Mouse (Mus musculus) cerebellum, postnatal 36 days (tissue): ENCODE data around the gene Ntf5.

Source experiments
- DNase-seq, 2 experiments: peaks; one replicate each; pipeline ENCODE4 v3.0.0; 2021 to 2022; ENCODE audit warnings: mixed read lengths in 2 of 2

Gene Ntf5

GRCm38 (mm10) chr7:45405091-45406075 is 8.1 kb upstream of the Ntf5 start, which contains the start of gene Kcna7:
Kcna7 (plus strand) TSS chr7:45405653.
- DNase-seq = peak; percentile 70 to 74

GRCm38 (mm10) chr7:45406157-45407156 is 7.0 kb upstream of the Ntf5 start:
- DNase-seq = no peak

DNA sequence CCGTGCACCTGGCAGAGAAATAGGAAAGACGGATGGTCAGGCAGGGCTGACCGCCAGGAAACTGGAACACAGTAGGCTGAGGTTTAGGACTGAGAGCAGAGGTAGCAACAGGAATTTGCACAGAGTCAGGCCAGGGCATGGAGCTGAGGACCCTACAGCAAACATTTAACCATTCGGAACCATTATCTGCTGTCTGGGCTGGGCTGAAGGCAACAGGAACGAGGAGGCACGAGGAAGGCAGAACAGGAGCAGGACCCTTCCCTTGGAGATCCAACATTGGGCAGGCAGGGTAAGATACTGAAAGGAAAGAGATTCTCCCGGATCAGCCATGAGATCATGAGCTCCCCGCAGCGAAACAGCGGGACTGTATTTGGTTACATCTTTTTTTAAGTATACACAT is 5.7 kb upstream of the Ntf5 start:
- DNase-seq = no peak

DNA sequence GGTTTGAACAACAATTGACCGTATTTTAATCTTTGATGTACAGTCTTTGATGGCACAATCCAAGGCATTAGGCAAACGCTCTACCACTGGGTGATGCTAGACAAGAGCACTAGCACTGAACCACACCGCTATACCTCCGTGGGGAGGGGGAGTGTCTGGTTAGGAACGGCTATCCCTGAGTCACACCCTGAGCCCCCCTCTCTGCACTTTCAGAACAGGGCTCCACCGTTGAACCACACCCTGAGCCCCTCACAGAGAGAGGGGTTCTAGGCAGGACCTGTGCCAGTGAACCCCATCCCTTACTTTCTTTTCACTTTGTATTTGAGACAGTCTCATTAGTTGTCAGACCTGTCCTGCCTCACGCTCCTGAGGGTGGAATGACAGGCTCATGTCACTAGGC is 5.1 kb upstream of the Ntf5 start:
- no peak for DNase-seq

GRCm38 (mm10) chr7:45408949-45409348 is 4.5 kb upstream of the Ntf5 start:
- DNase-seq = no peak

DNA sequence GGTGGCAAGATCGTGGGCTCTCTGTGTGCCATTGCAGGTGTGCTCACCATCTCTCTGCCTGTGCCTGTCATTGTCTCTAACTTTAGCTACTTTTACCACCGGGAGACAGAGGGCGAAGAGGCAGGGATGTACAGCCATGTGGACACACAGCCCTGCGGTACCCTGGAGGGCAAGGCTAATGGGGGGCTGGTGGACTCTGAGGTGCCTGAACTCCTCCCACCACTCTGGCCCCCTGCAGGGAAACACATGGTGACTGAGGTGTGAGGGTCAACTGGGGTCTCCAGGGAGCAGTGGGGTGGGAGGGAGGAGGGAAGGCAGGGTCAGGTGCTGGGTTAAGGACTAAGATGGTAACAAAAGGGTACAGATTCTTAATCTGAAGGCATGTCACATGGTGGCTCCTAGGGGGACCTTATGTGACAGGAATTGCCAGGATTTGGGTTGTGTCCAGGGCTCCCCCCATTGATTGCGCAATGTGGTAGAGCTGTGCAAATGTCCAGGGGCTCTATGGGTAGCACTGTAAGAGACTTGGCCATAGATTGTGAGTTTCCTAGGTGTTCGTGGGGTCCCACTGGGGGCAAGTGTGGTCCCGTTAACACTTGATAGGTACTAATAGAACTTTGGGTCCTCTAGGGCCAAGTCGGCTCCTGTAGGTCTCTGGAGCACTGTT is 3.9 kb upstream of the Ntf5 start:
- DNase-seq = no peak

DNA sequence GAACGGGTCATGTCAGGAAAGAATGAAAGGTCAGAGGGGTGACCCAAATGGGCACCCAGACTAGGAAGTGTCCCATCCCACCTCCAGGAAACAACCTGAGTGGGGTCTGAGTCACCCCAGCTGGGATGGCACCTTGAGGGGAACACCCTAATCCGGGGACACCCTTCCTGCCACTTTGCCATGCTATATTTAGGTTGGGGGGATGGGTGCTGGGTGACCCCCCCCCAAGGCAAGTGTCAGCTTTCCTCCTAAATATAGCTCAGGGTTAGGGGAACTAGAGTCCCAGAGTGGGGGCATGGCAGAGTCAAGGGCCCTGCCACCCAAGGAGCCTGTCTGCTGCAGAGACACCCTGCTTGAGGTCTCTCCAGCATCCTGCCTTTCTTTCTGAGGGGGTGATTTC is 1.1 kb upstream of the Ntf5 start:
- DNase-seq = no peak

GRCm38 (mm10) chr7:45413864-45414739 is 607 bp downstream of the Ntf5 start:
- DNase-seq = no peak

DNA sequence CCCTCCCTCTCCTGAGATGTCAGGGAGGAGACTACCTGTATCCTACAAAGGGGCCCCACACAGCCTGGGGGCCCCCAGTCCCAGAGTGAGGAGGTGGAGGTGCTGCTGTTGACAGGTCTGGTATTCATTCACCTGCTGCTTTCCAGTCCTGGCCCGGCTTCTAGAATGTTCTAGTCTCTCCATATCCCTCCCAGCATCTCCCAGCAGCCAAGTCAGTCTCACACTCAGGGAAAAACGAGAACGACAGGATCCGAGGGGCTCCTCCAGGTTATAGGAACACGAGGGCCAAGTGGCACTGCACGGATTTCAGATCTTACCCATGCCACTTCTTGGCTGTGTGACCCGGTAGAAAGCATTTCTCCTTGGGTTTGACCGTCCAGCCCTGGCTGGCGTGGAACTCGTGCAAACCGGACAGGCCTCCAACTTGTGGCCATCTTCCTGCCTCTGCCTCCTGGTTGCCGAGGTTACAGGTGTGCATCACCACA is 1.3 kb downstream of the Ntf5 start:
- no peak for DNase-seq

DNA sequence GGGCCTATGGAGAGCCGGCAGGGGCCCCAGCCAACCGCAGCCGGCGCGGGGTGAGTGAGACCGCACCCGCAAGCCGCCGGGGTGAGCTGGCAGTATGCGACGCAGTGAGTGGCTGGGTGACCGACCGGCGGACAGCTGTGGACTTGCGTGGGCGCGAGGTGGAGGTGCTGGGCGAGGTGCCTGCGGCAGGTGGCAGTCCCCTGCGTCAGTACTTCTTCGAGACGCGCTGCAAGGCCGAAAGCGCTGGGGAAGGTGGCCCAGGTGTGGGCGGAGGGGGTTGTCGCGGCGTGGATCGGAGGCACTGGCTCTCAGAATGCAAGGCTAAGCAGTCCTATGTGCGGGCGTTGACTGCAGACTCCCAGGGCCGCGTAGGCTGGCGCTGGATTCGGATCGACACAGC is 2.1 kb downstream of the Ntf5 start:
- no peak for DNase-seq

DNA sequence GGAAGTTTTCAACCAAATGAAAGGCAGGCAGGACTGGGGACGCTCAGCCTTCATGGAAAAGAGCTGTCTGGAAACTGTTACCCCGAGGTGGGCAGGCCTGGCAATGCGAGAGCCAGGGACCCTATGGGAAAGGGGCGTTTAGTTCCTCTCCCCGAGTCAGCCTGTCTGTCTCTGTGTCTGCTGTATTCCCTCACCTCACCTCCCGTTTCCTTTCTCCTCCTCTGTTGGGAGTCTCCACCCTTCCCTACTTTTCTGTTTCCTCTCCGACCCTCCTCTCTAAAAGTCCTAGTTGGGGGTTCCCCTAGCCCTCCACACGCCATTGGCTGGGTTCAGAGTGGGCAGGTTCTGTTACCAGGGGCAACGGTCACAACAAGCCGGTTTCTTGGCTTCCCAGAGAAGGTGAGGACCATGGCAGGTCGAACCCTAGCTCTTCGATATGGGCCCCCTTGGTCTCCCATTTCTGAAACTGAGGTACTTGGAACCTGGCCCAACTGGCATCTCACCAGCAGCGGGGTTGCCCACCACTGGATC is 4.5 kb downstream of the Ntf5 start:
- no peak for DNase-seq

GRCm38 (mm10) chr7:45419859-45420614 is 6.5 kb downstream of the Ntf5 start:
- no peak for DNase-seq

DNA sequence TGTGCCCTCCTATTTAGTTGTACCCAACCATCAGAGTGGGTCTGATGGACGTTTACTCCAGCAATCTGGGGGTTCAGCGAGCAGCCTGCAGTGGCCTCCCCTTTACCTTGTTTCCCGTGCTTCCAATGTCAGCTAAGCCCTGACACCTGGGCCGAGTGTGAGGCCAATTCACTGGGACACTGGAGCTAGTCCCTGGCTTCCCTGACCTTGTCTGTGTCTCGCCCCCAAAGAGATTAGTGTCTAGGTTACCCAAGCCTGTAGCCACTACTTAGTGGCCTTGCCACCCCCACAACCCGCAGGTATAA is 7.1 kb downstream of the Ntf5 start, which contains the start of gene Lhb:
Gene Lhb, plus strand, starts transcription at position 206 of the 305 bp plus-strand sequence.
- no peak for DNase-seq

- DNase-seq = no peak
Measured at GRCm38 (mm10) chr7:45421194-45421593, 7.7 kb downstream of the Ntf5 start.

GRCm38 (mm10) chr7:45426556-45426955 is 13.1 kb downstream of the Ntf5 start:
- no peak for DNase-seq

GRCm38 (mm10) chr7:45433835-45434202 is 20.3 kb downstream of the Ntf5 start:
- no peak for DNase-seq

- peak; percentile 100 for DNase-seq
Measured at GRCm38 (mm10) chr7:45434203-45435015, 20.9 kb downstream of the Ntf5 start, which contains the start of gene Gys1. Gys1 (plus strand) TSS chr7:45434844.

DNA sequence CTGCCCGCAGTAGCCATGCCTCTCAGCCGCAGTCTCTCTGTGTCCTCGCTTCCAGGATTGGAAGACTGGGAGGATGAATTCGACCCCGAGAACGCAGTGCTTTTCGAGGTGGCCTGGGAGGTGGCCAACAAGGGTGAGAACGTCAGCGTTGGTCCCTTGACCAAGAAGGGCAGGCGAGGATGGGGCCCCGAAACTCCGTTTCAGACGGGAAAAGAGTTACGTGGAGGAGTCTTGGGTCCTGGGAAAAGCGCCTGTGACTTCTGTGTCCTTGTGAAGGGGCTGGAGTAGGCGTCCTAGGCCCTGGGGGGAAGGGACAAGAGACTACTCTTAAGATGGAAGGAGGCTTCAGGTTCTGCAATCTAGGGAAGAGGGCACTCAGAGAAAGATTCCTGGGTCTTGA is 21.5 kb downstream of the Ntf5 start:
- no peak for DNase-seq

- no peak for DNase-seq
Measured at GRCm38 (mm10) chr7:45436444-45436843, 22.9 kb downstream of the Ntf5 start.

- no peak for DNase-seq
Measured at GRCm38 (mm10) chr7:45437046-45437445, 23.6 kb downstream of the Ntf5 start.
